Mouse (Mus musculus) fibroblast of lung, adult 2 months (primary cell): ENCODE data around the gene Gm9.
"Not testable (repeated sequence)": the region's sequence is repeated elsewhere in the genome, so short reads cannot be mapped to it uniquely, and the experiment has no call there.

Source experiments
- DNase-seq: peaks from one replicate; pipeline ENCODE4 v3.0.0-alpha.2; 2011; ENCODE audit warnings: low read depth

Gene Gm9

DNA sequence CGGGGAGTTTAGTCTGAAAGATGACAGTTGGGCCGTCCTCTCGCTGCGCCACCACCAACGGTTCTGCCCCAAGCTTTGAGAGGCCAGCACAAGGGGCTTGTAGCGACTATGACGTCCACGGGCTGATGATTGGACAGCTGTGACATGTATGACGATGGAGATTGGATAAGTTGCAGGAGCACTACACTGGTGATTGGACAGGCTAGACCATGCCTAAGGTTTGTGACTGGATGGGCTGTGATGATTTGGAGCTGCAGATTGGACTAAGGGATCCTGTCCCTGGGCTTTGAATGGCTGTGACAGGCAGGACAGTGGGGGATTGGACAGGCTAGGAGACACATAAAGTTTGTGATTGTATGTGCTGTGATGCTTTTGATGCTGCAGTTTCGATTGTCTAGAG is at the start of gene Gm9:
TSS of gene Gm9 (minus strand) at position 101 of the 400 bp plus-strand sequence.
- no peak for DNase-seq

- not testable (repeated sequence) for DNase-seq
Observed at GRCm38 (mm10) chrX:37249619-37250018, 38.8 kb upstream of the Gm9 start, which contains the start of gene Rhox3a. Gene Rhox3a, plus strand, starts transcription at chrX:37249919.

GRCm38 (mm10) chrX:37244676-37245075 is 33.8 kb upstream of the Gm9 start, which contains the start of gene Rhox2a:
Gene Rhox2a, plus strand, starts transcription at chrX:37244976.
- DNase-seq = not testable (repeated sequence)

- not testable (repeated sequence) for DNase-seq
Observed at GRCm38 (mm10) chrX:37222158-37222557, 11.3 kb upstream of the Gm9 start, which contains the start of gene Rhox1. Gene Rhox1, minus strand, starts transcription at chrX:37222258.

DNA sequence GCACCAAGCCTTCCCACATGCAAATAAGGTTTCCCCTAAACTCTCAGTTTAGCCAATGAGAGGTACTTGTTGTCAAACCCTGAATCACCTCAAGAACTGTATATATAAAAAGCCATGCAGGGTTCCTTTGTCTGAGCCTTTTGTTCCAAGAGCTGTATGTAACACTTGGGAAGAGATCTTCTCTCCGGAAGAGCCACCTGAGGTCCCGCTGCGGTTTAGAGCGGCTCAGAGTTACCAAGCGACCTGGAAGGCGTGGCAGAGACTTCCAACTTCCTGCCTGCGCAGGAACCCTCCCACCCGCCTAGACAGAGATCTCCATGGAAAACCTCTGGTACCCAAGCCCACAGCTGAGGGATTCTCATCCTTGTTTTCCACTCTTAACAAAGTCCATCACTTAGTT is 12.2 kb downstream of the Gm9 start:
- no peak for DNase-seq

DNA sequence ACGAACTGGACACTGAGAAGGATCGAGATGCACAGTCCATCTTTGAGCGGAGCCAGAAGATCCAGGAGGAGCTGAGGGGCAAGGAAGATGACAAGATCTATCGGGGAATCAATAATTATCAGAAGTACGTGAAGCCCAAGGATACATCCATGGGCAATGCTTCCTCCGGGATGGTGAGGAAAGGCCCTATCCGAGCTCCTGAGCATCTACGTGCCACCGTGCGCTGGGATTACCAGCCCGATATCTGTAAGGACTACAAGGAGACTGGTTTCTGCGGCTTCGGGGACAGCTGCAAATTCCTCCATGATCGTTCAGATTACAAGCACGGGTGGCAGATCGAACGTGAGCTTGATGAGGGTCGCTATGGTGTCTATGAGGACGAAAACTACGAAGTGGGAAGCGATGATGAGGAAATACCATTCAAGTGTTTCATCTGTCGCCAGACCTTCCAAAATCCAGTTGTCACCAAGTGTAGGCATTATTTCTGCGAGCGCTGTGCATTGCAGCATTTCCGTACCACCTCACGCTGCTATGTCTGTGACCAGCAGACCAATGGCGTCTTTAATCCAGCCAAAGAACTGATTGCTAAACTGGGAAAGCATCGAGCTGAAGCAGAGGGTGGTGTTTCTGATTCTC is 19.0 kb downstream of the Gm9 start:
- no peak for DNase-seq

DNA sequence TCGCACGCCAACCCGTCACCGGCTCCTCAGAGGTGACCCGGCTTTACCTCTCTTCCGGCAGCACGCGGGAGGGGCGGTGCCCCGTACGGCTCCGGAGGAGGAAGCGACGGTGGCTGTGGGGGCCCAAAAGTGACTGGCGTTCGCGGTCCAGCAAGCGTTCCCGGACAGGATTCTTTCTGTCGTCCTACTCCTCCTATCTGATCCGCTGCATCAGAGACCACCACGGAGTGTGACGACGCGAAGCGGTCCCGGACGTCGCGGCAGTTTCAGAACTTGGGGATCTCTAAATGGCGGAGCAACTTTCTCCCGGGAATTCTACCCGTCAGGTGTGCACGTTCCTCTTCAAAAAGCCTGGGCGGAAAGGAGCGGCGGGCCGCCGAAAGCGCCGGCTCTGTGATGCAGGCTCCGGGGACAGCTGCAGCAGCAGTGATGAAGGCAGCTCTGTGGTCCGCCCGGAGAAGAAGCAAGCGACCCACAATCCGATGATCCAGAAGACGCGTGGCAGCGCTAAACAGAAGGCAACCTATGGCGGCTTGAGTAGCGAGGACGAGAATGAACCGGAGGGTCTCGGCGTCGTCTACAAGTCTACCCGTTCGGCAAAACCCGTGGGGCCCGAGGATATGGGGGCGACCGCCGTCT is 19.6 kb downstream of the Gm9 start, which contains the start of the genes Ndufa1 and Rnf113a1:
TSS of gene Ndufa1 (minus strand) at position 59 of the 639 bp plus-strand sequence.
TSS of gene Rnf113a1 (plus strand) at position 141 of the 639 bp plus-strand sequence.
- no peak for DNase-seq

DNA sequence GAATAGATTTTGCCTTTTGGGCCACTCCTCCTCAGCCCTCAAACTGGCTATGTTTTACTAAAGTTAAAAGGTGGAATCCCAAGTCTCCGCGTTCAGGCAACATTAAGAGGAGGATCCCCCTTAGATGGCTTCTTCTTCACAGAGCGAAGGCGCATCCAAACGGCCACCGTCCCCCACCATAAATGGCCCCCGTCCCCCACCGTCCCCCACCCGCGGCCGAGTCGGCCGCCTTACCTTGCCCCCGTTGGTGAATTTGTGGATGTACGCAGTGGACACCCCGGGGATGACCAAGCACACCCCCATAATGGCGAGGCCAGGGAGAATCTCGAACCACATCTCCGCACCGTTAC is 20.1 kb downstream of the Gm9 start:
- DNase-seq = no peak

GRCm38 (mm10) chrX:37184401-37184800 is 26.4 kb downstream of the Gm9 start:
- not testable (repeated sequence) for DNase-seq

- no peak for DNase-seq
Observed at GRCm38 (mm10) chrX:37168742-37169141, 42.1 kb downstream of the Gm9 start, which contains the start of gene Akap14. Gene Akap14, minus strand, starts transcription at chrX:37168842.

GRCm38 (mm10) chrX:37167085-37167484 is 43.8 kb downstream of the Gm9 start:
- no peak for DNase-seq

DNA sequence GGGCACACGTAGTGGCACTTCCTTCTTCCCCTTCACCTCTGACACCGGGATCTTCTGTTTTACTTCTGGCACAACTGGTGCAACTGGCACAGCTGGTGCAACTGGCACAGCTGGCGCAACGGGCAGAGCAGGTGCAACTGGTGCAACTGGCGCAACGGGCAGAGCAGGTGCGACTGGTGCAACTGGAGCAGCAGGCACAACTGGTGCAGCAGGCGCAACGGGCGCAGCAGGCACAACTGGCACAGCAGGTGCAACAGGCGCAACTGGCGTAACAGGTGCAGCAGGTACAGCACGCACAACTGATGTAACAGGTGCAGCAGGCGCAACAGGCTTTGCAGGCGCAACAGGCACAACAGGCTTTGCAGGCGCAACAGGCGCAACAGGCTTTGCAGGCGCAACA is 47.7 kb downstream of the Gm9 start:
- no peak for DNase-seq

DNA sequence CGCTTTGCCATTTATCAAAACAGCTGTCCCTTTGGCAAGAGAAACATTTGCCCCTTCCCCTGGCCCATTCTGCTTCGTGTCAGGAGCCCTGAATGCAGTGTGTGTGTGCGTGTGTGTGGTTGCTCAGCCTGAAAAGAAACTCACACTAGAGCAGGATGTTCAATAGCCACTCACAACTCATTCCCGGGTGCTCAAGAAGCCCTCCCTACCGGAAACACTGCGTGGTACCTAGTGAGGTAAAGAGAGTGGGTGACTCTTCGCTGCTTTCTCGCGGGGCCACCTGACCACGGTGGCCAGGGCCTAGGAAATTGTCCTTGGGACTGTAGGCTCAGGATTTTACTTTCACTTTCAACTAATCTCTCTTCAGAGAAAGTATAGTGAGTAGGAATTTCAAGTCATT is 49.7 kb downstream of the Gm9 start:
- DNase-seq = no peak
